Mouse (Mus musculus): ENCODE data around the gene Ell2.

Ell2 gene

DNA sequence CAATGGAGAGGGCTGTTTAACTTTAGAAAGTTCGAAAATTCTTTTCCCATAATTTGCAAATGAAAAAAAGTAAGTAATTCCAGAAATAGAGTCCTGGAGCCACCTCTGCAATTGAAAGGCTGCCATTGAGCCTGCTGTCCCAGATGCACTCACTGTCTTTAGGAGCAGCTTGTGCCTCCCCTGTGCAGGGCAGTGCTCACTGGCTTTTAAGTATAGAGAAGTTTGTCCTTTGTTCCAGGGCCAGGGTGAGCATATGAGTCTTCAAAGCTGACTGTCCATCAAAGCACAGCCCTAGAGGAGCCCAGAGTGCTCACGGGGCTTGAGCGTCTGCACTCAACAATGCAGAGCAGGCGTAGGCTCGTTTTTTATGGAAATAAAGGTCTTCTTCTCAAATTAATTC is 59.7 kb downstream of the Ell2 start:
- peak; percentile 63 for DNase-seq (ENCODE audit: low read depth, low spot score)

DNA sequence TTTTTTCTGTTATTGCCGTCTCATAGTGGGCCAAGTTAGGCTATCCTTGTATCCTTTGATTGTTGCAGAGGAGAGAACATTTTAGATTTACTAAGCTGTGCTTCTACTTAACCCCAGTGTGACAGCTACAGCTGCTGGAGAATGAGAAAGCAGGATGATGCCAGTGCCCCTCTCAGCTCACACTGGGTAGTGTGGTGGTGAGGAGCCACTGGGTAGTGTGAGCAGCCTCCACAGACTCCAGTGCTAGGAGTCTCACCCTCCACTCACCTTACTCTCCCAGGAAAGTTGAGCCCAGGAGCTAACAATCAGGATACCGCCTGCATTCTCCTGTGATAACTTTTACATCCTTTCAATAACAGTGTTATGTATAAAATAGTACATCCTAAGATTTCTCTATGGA is 60.4 kb downstream of the Ell2 start:
- DNase-seq (ENCODE audit: low read depth, low spot score): no peak

DNA sequence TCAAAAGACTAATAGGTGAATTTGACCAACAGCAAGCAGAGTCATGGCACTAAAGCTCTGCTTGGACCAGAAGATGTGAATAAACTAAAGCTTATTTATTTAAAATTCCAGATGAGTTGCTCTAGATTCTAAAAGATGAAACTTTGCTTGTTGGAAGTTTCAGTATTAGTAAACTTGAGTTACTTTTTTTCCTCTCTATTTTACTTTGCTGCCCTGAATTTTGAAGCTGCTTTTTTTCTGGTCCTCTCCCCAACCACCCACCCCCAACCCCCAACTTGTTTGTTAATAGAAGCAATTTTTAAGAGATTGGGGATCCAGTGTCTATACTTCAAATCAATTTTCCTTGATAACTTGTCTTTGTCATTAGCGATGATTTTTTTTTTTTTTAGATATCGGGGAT is 64.2 kb downstream of the Ell2 start:
- no peak for DNase-seq (ENCODE audit: low read depth, low spot score)

DNA sequence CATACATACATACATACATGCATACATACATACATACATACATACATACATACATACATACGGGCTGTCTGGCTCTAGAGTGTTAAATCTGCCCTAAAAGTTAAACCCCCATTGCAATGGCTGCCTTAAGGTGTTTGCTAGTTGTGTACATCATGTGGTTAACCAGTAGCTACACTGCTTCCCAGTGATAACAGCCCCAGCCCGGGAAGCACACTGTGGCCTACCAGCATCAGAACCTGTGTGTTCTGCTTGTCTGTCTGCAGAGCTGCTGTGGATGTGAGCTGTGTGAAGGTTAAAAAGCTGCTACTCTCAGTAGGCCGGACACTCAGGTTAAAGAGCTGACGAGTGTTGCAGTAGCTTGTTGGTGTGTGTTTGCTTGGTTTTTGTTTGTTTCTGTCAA is 64.8 kb downstream of the Ell2 start:
- no peak for DNase-seq (ENCODE audit: low read depth, low spot score)

DNA sequence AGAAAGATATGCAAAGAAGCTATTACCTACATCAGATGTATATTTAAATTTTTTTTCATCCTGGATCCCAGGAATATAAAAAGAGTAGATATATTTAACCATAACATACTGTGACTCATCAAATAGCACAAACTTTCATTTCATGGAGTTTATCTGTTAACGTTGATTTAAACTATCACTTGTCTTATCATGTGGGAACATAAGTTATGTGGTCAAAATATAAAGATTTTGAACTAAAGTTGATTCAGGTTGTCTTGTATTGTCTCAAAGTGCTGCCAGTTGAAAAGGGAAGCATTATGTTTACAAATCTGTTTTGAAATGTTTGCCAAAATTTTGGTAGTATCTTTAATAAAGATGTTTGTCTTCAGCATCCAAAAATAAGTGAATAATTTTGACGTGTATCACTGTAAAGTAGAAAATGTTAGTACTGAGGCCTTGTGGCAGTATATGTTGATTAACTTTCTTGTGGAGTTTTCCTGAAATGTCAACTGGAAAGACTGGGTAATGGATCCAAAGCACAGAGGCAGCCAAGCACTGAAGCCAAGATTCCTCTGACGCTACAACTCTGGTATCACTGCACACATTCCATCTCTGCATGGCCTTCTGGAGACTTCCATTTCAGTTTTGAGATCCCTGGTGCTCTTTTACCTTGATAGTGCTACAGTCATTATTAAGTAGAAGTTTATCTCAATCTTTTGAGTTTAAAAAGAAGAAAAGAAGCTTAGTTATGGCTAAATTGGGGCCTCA is 65.6 kb downstream of the Ell2 start:
- DNase-seq (ENCODE audit: low read depth, low spot score): no peak

DNA sequence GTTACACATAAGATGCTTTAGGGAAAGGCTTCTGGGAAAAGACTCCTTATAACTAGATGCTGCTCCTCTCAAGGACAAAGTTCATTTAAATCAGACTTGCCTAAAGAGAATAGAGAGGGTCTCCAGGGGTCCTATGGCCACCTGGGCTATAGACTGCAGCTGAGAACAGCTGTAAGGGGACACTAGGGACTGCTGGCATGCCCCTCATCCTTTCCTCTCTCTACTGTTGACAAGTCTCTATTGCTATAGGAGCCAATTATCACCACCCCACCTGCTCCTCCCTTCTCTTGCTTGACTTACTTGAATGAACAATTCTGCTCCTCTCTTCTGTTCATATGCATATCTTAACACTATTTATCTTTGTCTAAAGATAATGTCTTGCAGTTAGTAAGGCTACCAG is 69.4 kb downstream of the Ell2 start:
- no peak for DNase-seq (ENCODE audit: low read depth, low spot score)

DNA sequence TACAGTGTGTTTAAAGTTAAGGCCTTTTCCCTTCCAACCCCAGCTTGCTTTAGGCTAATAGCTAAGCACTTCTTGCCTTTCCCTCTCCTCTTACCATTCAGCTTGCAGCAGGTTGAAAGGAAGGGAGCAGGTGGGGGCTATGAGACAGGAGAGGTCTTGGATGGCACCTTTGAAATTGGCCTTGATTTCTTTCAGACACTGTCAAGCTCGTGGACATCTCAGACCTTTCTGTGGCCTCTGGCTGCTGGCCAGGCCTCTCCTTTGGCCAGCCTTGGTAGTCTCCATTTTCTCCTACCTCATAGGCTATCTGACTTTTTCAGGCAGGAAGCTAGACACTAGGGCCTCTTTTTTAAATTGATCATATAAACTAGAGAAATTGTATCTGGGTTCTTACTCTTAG is 70.1 kb downstream of the Ell2 start:
- no peak for DNase-seq (ENCODE audit: low read depth, low spot score)

DNA sequence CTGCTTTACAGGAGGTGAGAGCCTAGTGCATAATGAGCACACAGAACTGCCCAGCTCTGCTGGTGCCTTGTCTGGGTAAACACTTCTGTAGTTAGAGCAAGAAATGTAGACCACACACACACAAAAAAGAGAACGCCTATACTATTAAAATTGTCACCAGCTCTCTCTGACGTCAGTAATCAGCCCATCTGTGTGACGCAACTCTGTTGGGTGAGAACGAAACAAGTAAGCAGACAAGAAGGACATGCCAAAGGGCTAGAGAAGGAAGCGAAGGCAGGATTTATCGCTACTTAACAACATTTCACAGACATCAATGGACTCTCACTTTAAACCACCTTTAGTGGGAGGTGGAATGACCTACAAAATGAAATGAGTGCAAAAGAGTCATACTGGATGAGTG is 71.6 kb downstream of the Ell2 start:
- DNase-seq (ENCODE audit: low read depth, low spot score): no peak

DNA sequence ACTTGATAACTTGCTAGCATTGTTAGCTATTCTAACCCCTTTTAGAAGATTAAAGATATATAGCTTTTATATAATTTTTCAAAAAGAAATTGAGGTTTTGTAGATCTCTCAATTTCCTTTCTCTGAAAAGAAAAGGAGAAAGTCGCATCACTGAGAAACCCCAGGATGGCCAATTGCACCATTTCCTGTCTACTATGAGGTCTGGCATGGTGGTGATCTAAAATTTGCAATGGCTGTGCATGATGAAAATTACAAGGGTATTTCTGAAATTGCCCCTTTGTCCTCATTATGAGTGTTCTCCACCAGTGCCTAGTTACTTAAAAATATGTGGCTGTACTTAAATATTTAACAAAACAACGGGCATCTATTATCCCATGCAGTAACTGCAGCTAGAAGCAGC is 72.6 kb downstream of the Ell2 start:
- DNase-seq (ENCODE audit: low read depth, low spot score): no peak

DNA sequence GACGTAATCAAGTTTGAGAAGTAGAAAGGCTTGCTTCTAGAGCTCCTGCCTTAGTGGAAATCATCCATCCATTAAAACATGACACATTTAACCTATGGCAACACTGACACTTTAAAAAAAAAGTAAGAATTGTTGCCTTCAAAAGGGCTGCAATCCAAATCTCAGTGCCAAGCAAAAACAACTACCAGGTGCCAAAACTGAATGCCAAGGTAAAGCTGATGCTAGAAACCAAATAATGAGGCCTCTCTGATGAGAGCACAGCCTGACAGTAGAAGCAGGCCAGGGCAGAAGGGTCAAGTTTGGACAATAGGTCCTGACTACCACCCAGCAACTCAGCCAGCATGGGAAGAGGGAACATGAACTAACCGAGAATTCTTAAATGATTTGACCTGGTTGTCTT is 73.5 kb downstream of the Ell2 start:
- no peak for DNase-seq (ENCODE audit: low read depth, low spot score)

DNA sequence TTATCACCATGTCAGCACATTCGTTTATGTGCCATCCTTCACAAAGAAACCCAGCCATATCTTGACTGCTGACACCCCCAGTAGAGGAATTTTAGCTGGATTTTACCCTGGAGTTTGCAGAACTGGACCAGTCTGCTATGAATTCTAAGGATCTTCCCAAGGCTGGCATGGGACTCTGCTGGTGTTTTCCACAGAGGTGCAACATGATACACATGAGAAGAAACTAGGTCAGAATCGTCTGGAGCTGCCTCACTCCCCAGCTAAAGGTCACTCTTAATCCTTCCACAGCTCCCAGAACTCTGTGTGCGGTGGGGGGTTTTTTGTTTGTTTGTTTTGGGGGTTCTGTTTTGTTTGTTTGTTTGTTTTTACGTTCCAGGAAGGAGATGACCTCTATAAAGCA is 79.2 kb downstream of the Ell2 start:
- DNase-seq (ENCODE audit: low read depth, low spot score): no peak

DNA sequence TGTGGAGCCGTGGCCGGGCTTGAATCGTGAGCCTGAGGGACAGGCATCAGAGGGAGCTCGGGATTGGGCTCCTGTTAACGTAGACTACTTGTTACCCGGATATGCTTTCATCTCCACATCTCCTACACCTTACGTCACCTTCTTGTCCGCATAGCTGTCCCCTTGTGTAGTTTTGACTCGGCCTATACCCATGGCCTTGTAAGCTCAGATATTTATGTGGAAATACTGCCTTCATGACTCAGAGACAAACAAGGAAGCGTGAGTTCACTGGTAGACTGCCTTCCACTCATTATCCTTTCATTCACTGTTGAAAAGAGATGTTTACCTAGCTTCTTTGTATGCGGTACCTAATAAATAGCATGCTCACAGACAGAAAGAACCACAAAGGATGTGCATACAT is 79.7 kb downstream of the Ell2 start:
- no peak for DNase-seq (ENCODE audit: low read depth, low spot score)

DNA sequence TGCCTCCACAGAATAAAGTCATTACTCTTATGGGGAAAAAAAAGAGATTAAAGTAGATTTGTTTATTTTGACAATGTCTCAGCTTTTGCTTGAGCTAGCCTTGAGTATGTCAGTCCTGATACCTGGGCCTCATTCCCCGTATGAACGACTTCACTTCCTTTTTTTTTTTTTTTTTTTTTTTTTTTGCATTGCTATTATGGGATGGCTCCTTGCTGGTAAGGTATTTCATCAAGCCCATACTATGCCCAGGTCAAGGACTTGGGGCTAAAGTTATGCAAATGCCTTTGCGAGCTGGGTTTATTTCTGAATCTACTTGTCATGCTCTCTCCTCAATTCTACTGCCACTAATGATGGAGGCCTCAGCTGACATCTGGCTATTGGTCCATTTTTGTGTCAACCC is 80.8 kb downstream of the Ell2 start:
- no peak for DNase-seq (ENCODE audit: low read depth, low spot score)

DNA sequence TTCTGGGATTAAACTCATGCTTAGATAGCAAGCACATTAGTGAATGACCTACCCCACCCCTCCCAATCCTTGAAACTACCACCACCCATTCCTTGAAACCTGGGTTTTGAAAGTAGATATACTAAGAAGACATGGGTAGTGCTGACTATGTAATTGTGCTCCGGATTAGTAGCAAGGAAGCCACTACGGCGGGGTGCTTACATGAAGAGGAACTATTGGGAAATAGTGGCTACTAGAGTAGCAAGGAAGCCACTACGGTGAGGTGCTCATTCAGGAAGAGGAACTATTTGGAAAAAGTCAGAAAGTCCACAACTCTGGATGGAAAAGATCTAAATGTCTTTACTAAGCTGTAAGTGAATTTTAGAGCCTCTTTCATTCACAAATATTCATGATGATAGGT is 81.6 kb downstream of the Ell2 start:
- no peak for DNase-seq (ENCODE audit: low read depth, low spot score)

DNA sequence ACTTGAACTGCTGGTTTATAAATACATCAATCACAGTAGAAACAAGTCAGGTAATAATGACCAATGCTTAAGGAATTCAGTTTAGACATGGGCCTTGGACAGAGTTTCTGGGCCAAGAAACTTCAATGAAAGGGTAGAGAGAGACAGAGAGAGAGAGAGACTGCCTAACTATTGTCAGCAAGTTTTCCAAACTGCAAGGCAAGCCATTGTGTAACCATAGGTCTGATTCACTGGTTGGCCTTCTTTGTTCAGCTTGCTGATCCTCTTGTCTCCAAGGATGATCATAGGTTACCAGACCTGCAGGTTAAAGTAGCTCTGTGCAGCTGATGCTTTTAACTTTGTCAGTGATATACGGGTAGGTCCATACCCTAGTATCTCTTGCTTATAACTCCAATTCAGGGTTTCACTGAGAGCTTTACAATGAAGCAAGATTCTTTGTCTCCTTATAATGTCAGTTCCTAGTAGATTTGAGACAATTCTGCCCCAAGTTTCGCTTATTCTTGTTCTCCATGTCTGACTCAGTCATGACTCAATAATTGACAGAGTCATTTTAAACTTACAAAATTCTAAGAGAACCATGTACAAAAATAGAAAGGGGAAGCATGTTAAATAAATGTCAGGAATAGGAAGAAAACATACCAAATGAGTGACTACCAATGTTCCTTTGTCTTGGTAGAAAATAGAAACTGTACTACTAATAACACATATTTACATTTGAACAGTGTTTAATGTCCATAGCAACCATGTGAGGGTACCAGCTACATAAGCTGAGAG is 82.7 kb downstream of the Ell2 start:
- DNase-seq (ENCODE audit: low read depth, low spot score): no peak

DNA sequence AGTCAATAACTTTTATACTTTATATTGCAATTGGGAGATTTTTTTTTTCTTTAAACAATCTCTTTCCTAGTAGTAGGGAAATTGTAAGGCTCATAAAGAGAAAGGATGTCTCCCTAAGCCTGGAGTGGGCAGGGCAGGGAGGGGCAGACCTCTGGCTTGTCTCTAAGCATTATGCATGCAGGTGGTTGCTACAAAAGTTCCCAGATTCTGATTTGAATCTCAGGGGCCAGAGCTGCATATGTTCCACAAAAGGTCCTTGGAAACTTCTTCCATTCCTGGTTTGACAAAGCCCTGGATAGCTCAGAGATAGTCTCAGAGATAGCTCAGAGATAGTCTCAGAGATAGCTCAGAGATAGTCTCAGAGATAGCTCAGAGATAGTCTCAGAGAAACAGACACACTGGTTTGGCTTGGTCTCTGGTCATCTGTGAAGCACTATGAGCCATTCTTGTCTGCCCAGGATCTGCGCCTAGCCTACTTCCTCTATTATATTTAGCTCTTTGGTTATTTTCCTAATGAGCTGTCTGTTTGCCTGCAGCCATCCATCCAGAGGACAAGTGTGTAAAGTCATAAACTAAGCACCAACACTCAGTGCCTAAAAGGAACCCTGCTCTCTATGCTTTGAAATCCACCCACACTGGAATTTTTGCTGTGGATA is 84.1 kb downstream of the Ell2 start:
- DNase-seq (ENCODE audit: low read depth, low spot score): no peak

DNA sequence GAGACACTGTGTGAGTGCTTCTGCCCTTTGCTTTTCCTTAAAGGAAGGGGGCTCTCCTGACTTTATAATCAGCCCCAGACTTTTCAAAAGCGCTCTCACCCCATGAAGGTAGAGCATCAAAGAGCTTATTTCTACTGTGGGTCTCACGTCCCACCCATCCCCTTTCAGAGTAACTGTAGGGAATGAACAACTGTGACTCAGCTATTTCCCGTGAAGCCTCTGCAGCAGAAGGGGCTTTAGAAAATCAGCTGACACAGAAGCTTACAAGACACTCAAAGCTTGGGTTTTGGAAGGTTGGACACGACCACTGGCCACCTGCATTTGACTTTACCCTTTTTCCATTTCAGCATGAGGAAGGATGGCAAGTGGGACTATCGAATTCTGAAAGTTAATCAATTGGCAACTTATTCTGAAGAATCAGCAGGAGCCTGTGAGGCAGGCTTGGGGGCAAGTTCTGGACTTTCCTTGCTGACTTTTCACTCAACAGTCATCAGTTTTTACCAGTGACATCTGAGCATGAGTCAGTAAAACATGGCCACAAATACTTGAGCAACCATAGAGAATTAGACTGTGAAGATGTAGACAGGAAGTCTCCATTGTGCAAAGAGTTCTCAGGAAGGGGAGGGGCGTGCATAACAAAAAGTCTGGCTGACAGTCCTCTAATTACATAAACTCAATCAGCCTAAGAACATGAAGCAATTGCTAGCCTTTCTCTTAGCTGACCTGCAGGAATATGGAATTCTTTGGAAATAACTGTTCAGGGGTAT is 87.5 kb downstream of the Ell2 start:
- no peak for DNase-seq (ENCODE audit: low read depth, low spot score)

DNA sequence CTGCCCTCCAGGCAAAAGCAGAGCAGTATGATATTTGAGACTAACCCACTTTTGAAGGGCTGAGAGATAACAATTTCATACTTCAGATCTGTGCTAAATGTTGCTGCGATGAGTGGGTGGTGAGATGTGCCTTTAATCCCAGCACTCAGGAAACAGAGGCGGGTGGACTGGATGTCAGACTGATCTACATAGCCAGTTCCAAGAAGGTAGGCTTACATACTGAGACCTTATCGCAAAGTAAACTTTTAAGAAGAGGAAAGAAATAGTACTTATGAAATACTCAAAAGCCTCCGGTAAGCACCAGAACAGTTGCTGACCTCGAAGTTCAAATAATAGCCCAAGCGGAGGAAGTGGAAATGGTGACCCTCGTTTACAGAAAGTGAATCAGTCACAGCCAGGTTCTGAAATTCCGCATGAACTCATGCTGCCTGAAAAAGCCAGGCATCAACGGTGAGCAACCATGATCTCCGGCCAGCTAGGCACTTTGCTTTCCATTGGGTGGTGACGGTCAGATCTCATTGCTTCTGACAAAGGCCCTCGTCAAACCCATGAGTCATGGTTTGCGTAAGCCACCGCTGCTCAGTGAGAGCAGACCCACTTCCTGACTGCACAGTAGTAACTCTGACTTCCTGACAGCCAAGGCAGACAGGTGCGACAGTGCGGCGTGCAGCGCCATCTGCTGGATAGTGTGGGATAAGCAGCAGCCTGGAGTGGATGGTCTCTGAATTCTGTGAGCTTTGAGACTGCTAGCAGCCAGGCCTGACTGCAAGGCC is 91.0 kb downstream of the Ell2 start:
- peak; percentile 69 for DNase-seq (ENCODE audit: low read depth, low spot score)

DNA sequence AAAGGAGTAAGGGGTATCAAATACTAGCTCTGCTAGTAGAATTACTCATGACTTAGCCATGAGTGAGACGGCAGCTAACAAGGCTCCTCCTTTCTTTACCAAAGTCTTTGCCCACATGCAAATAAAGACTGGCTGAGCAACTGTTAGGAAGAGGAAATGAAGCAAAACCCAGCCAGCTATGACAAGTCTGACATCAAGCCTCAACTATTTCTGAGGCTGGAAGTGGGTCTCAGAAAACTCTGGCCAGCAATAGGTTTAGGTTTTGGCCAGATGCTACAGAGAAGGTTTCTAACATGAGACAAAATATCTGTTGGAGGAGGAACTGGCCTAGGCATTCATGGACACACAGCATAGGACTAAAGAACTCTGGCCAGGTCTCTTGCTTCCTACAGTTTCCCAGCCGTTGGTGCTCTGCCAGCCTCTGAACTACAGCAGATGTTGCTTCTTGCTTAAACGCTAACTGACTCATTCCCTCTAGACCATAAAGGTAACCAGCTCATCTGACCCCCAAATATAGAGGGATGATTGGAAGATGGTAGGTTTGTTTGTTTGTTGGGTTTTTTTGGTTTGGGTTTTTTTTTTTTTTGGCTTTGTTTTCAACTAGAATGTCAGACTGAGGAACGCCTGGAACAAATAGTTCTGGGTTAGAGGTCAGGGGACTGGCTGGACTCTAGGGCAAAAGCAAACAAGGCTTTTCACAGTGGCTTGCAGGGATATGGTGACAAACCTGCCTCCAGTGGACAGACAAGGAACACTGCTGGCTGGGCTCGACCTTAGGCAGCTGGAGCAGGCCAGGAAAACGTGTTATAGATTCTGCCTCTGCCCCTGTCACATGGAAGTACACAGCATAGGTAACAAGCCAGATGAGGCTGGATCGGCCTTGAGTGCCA is 92.1 kb downstream of the Ell2 start:
- DNase-seq (ENCODE audit: low read depth, low spot score): no peak

DNA sequence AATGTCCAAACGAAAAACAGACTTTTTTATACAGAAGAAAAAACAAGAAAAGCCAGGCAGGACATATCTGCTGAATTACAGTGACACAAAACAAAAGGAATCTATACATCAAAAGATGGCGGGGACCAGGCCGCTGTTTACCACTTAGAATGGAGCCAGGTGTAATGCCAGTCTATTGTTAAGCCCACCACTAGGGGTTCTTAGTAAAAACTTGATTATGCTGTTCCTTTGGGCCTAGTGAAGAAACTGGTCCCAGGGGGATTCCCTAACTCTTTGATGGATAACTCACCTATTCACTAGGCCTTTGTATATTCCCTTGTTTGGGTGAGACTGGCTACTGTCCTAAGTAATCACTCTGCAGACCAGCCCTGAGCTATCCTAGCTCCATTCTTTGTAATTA is 92.9 kb downstream of the Ell2 start:
- no peak for DNase-seq (ENCODE audit: low read depth, low spot score)

Data from telencephalon, adult 2 months (tissue).